Mouse (Mus musculus) bone marrow, adult 2 months (tissue): Measurements from ENCODE around the gene Mobp.

Experiments used
- CTCF ChIP-seq: fragments of 200-500 bp; IDR thresholded peaks from 2 replicates; pipeline ENCODE4 v1.5.1; 2011; ENCODE audit warnings: low read length, control low read depth; ENCODE audit not compliant: control insufficient read depth, insufficient read depth
- POLR2A ChIP-seq: fragments of 200-500 bp; IDR thresholded peaks from 2 replicates; pipeline ENCODE4 v1.6.1; 2011; ENCODE audit warnings: low read depth, mild to moderate bottlenecking, control low read depth, low read length, borderline replicate concordance; ENCODE audit not compliant: control insufficient read depth

DNA sequence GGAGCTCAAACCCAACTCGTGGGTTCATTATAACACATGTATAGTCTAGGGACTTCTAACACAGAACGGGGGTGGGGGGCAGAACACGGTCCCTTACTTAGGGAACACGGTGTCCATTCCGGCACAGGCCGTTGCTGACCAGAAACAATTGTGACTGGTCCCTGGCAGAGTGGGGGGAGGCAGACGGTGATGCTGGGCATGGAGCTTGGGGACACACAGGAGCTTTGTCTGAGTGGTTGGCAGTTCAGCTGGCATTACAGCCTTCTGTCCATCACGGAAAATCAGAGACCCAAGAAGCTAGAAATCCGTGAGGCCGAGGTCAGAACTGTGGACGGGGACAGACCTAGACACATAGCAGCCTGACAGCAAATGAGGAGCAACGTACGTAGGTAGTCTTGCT is 5.0 kb upstream of the Mobp start:
- TF ChIP-seq POLR2A: no peak
- no peak for TF ChIP-seq CTCF
